Mouse (Mus musculus) forebrain, embryonic 12.5 days (tissue): ENCODE measurements at regions not wholly inside any gene's neighbourhood (a gene's known extent, or its start where the extent isn't known, plus 50 kb on each side); places are given as distances from the start of the nearest gene placed in this dataset.

ENCODE experiments used
- ATAC-seq: fragments of 200-750 bp; cut with Nextera tagmentation; 2 replicates; pipeline ENCODE4 v1.8.0; 2017; ENCODE audit warnings: moderate TSS enrichment; ENCODE audit not compliant: low FRiP score
- H3K27ac ChIP-seq: fragments of 300-500 bp; sonication (generic); 2 replicates; pipeline ENCODE4 v1.5.1; 2016; ENCODE audit warnings: mild to moderate bottlenecking
- H3K27me3 ChIP-seq: fragments of 300-500 bp; sonication (generic); 2 replicates; pipeline ENCODE4 v1.6.1; 2016; ENCODE audit warnings: mild to moderate bottlenecking
- H3K36me3 ChIP-seq: fragments of 300-500 bp; sonication (generic); replicated peaks from 2 replicates; pipeline ENCODE4 v1.6.1; 2016; ENCODE audit warnings: mild to moderate bottlenecking
- H3K4me1 ChIP-seq: fragments of 300-500 bp; sonication (generic); 2 replicates; pipeline ENCODE4 v1.6.1; 2016
- H3K4me2 ChIP-seq: fragments of 300-500 bp; sonication (generic); 2 replicates; pipeline ENCODE4 v1.6.1; 2016; ENCODE audit warnings: mild to moderate bottlenecking, moderate library complexity
- H3K4me3 ChIP-seq: fragments of 300-500 bp; sonication (generic); replicated peaks from 2 replicates; pipeline ENCODE4 v1.5.1; 2016; ENCODE audit warnings: mild to moderate bottlenecking
- H3K9ac ChIP-seq: fragments of 300-500 bp; sonication (generic); 2 replicates; pipeline ENCODE4 v1.6.1; 2016; ENCODE audit warnings: mild to moderate bottlenecking
- H3K9me3 ChIP-seq: fragments of 300-500 bp; sonication (generic); 2 replicates; pipeline ENCODE4 v1.6.1; 2016
- WGBS: fragments of 180-500 bp; shearing (Covaris S2); methylation state at CpG from one replicate; pipeline ENCODE4 v1.1.7; 2016; 5-methylcytosine and 5-hydroxymethylcytosine counted together

DNA sequence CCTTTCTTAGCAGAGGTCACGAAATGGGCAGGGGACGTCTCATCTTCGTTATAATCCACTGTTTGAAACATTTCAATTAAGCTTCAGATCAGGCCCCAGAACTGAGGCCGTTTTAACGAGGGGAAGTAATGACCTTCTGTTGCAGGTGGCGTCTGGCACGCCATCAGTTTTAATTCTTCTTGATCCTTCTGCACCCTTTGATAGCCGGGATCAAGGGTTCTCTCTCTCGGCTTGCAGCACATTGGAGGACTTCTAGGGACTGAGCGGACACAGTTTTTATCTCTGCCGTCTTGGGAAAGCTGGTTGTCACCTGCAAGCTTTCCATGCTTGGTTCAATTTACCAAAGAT lies 151.9 kb upstream of the Lmo4 start:
- Histone ChIP-seq H3K9me3 (no peaks in the 10 kb centered on the region), H3K27ac (no peak overlapping the region), H3K9ac (no peak overlapping the region), H3K36me3 (no peaks in the 10 kb centered on the region), H3K27me3 (no peaks in the 10 kb centered on the region; the same call in 1 of the 2 replicates), H3K4me1 (no peaks in the 10 kb centered on the region), H3K4me3 (no peak overlapping the region), H3K4me2 (no peak overlapping the region)
- no peak for ATAC-seq
- 32% methylated on average over 11 of the region's 11 CpGs for WGBS

- 78% methylated on average over 17 of the region's 17 CpGs for WGBS
- Histone ChIP-seq H3K4me1 (no peaks in the 10 kb centered on the region), H3K27ac (no peak overlapping the region), H3K9ac (no peak overlapping the region), H3K36me3 (no peaks in the 10 kb centered on the region), H3K4me3 (no peak overlapping the region), H3K4me2 (no peak overlapping the region), H3K9me3 (no peaks in the 10 kb centered on the region), H3K27me3 (no peaks in the 10 kb centered on the region; the same call in 1 of the 2 replicates)
- no peak for ATAC-seq
Observed at GRCm38 (mm10) chr3:144356103-144356947, 151.3 kb upstream of the Lmo4 start.

DNA sequence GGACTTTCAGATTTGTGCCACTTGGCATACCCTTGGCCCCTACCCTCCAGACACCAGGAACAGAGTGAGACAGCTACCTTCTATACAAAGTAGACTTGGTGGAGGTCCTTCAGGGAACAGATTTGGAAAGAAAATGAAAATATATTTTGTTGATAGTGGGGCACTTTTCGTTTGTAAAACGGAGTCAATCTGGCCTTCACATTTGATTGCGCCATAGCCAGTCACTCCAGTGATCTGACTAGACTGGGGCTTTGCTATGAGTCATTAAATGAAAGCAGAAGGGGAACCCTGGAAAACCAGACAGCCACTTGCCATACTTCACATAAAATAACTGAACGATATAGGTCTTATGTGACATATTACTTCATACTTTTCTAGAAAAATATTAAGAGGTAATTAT lies 147.5 kb upstream of the Lmo4 start:
- no peaks in the 10 kb centered on the region for H3K4me1 ChIP-seq
- H3K4me2 ChIP-seq, result no peak overlapping the region
- WGBS, result 96% methylated on average over 4 of the region's 4 CpGs
- no peaks in the 10 kb centered on the region for H3K9me3 ChIP-seq
- H3K27ac ChIP-seq, result no peak overlapping the region
- ATAC-seq, result no peak
- H3K9ac ChIP-seq, result no peak overlapping the region
- no peaks in the 10 kb centered on the region for H3K36me3 ChIP-seq
- H3K27me3 ChIP-seq, result no peaks in the 10 kb centered on the region; the same call in 1 of the 2 replicates
- H3K4me3 ChIP-seq, result no peak overlapping the region

DNA sequence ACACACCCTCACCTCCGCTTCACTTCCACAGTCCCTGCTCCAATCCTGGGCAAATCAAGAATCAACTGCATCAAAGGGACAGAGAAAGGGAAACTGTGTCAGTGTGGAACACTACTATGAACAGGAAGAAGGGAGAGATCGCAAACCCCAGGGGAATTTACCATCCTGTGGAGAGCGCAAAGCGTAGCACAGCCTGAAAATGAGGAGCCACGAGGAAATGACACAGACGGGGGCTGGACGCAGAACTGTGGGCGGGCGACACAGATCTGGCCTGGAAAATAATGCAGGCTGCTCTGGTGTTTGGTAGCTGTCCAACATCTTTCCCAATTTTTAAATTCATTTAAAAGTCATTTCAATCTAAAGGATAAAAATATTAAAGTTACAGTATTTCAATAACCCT lies 143.4 kb upstream of the Lmo4 start:
- Histone ChIP-seq H3K9ac (no peak overlapping the region), H3K27me3 (no peaks in the 10 kb centered on the region)

GRCm38 (mm10) chr3:144335237-144335636 lies 130.2 kb upstream of the Lmo4 start:
- Histone ChIP-seq H3K9ac (no peak overlapping the region), H3K4me1 (peaks cover 9% of the 10 kb centered on the region; the same call in 1 of the 2 replicates), H3K27me3 (no peaks in the 10 kb centered on the region), H3K27ac (no peak overlapping the region), H3K36me3 (no peaks in the 10 kb centered on the region), H3K4me2 (no peak overlapping the region), H3K4me3 (no peak overlapping the region), H3K9me3 (no peaks in the 10 kb centered on the region)
- peak; percentile 37; the same call in 1 of the 2 replicates for ATAC-seq
- WGBS, result 39% methylated on average over 3 of the region's 3 CpGs

More for the DNA sequence above, 143.4 kb upstream of the Lmo4 start:
- no peak for ATAC-seq
- no peak overlapping the region for H3K27ac ChIP-seq
- WGBS, result 88% methylated on average over 9 of the region's 9 CpGs
- H3K4me3 ChIP-seq, result no peak overlapping the region
- no peak overlapping the region for H3K4me2 ChIP-seq
- H3K4me1 ChIP-seq, result no peaks in the 10 kb centered on the region
- H3K9me3 ChIP-seq, result no peaks in the 10 kb centered on the region
- H3K36me3 ChIP-seq, result no peaks in the 10 kb centered on the region

- H3K4me1 ChIP-seq, result peaks cover 9% of the 10 kb centered on the region; the same call in 1 of the 2 replicates
- ATAC-seq, result no peak
- H3K27ac ChIP-seq, result no peak overlapping the region
- H3K36me3 ChIP-seq, result no peaks in the 10 kb centered on the region
- no peak overlapping the region for H3K4me3 ChIP-seq
- H3K4me2 ChIP-seq, result no peak overlapping the region
- H3K9ac ChIP-seq, result no peak overlapping the region
- no peaks in the 10 kb centered on the region for H3K9me3 ChIP-seq
- WGBS, result 92% methylated on average over 5 of the region's 5 CpGs
- H3K27me3 ChIP-seq, result peaks cover 4% of the 10 kb centered on the region; the same call in 1 of the 2 replicates
Observed at GRCm38 (mm10) chr3:144334201-144334600, 129.2 kb upstream of the Lmo4 start.

GRCm38 (mm10) chr3:144332353-144332752 lies 127.3 kb upstream of the Lmo4 start:
- H3K4me3 ChIP-seq, result no peak overlapping the region
- WGBS, result 16% methylated on average over 5 of the region's 5 CpGs
- H3K27me3 ChIP-seq, result peaks cover 4% of the 10 kb centered on the region; the same call in 1 of the 2 replicates
- peaks cover 9% of the 10 kb centered on the region; the same call in 1 of the 2 replicates for H3K4me1 ChIP-seq
- H3K9me3 ChIP-seq, result no peaks in the 10 kb centered on the region
- no peaks in the 10 kb centered on the region for H3K36me3 ChIP-seq
- no peak overlapping the region for H3K27ac ChIP-seq
- ATAC-seq, result peak; percentile 77
- no peak overlapping the region for H3K4me2 ChIP-seq
- no peak overlapping the region for H3K9ac ChIP-seq

GRCm38 (mm10) chr3:144329117-144329516 lies 124.1 kb upstream of the Lmo4 start:
- Histone ChIP-seq H3K4me2 (no peak overlapping the region), H3K36me3 (no peaks in the 10 kb centered on the region), H3K9ac (no peak overlapping the region), H3K27ac (no peak overlapping the region), H3K9me3 (no peaks in the 10 kb centered on the region), H3K4me1 (peaks cover 9% of the 10 kb centered on the region; the same call in 1 of the 2 replicates), H3K27me3 (peaks cover 4% of the 10 kb centered on the region; the same call in 1 of the 2 replicates), H3K4me3 (no peak overlapping the region)
- no peak for ATAC-seq
- 72% methylated on average over 7 of the region's 7 CpGs for WGBS

- no peak overlapping the region for H3K4me2 ChIP-seq
- H3K27me3 ChIP-seq, result peaks cover 4% of the 10 kb centered on the region; the same call in 1 of the 2 replicates
- ATAC-seq, result no peak
- no peak overlapping the region for H3K4me3 ChIP-seq
- no peak overlapping the region for H3K27ac ChIP-seq
- peaks cover 5% of the 10 kb centered on the region; the same call in 1 of the 2 replicates for H3K4me1 ChIP-seq
- no peaks in the 10 kb centered on the region for H3K9me3 ChIP-seq
- WGBS, result 86% methylated on average over 8 of the region's 8 CpGs
- H3K36me3 ChIP-seq, result no peaks in the 10 kb centered on the region
- H3K9ac ChIP-seq, result no peak overlapping the region
Observed at GRCm38 (mm10) chr3:144327235-144327760, 122.3 kb upstream of the Lmo4 start.

DNA sequence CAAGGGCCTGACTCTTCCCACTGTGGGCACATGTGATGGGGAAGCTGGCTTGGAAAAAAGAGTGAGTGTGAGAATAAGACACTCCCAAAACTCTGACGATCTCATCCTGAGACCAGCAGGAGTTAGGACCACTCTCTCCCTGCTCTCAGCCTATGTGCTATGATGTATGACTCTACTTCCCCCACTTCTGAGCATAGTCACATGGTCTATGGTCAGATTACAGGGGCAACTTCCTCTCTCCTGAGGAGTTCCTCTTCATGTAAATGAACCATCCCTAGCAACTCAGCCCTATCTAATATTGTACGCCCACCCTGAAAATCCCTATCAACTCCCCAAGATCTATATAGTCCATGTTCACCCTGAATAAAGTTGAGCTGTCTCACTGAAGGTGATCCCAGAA lies 120.0 kb upstream of the Lmo4 start:
- Histone ChIP-seq H3K9me3 (no peaks in the 10 kb centered on the region), H3K27ac (no peak overlapping the region), H3K9ac (no peak overlapping the region), H3K4me2 (no peak overlapping the region), H3K36me3 (no peaks in the 10 kb centered on the region), H3K27me3 (peaks cover 2% of the 10 kb centered on the region; the same call in 1 of the 2 replicates), H3K4me1 (0 out of 2 replicates have a peak, but pooled peaks cover 2% of the 10 kb centered on the region), H3K4me3 (no peak overlapping the region)
- no peak for ATAC-seq
- 91% methylated on average over 2 of the region's 2 CpGs for WGBS

DNA sequence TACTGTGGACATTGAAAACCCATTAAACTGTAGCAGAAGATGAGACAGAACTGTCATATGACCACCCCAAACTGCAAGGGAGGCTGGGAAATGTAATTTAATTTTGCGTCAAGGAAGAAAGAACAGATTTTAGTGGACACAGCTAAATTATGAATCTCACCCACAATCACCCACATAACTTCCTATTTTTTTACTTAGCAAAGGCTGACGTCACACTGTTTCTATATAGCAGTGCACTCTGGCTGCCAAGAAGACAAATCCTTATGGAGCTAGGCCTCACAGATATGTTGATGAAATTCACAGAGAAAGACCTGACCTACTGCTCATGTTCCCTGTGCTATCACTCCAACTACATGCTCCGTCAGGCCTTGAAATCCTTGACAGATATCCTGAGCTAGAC lies 118.5 kb upstream of the Lmo4 start:
- Histone ChIP-seq H3K27me3 (no peaks in the 10 kb centered on the region), H3K36me3 (no peaks in the 10 kb centered on the region), H3K9me3 (no peaks in the 10 kb centered on the region), H3K9ac (no peak overlapping the region), H3K4me2 (no peak overlapping the region), H3K27ac (no peak overlapping the region), H3K4me1 (peaks cover 15% of the 10 kb centered on the region), H3K4me3 (no peak overlapping the region)
- 94% methylated on average over 3 of the region's 3 CpGs for WGBS
- no peak for ATAC-seq

GRCm38 (mm10) chr3:144319468-144320205 lies 114.6 kb upstream of the Lmo4 start:
- H3K4me3 ChIP-seq, result no peak overlapping the region
- H3K27me3 ChIP-seq, result no peaks in the 10 kb centered on the region
- no peaks in the 10 kb centered on the region for H3K36me3 ChIP-seq
- peaks cover 20% of the 10 kb centered on the region for H3K4me1 ChIP-seq
- H3K27ac ChIP-seq, result peak overlapping the region; percentile 61
- ATAC-seq, result 0 out of 2 replicates have a peak, but pooled peaks have one; percentile 5
- H3K4me2 ChIP-seq, result peak overlapping the region; percentile 25; the same call in 1 of the 2 replicates
- 42% methylated on average over 11 of the region's 11 CpGs for WGBS
- H3K9ac ChIP-seq, result no peak overlapping the region
- no peaks in the 10 kb centered on the region for H3K9me3 ChIP-seq
